Mouse (Mus musculus) subcutaneous adipose tissue, adult 2 months (tissue): Measurements from ENCODE around the gene Defa25. TPM values are rescaled to one million over a fixed set of nuclear protein-coding genes. Genes with fewer than 3 reads are reported as not detected.

Source experiments
- polyA plus RNA-seq: library from polyadenylated mRNA; depleted of rRNA; stranded (reverse); fragments of >200 nt; gene quantifications from 2 replicates; pipeline ENCODE4 v1.2.3, GENCODE M21; 2012; ENCODE audit warnings: low replicate concordance; rRNA removed

Defa25 gene
- polyA plus RNA-seq = not detected in 2 replicates

DNA sequence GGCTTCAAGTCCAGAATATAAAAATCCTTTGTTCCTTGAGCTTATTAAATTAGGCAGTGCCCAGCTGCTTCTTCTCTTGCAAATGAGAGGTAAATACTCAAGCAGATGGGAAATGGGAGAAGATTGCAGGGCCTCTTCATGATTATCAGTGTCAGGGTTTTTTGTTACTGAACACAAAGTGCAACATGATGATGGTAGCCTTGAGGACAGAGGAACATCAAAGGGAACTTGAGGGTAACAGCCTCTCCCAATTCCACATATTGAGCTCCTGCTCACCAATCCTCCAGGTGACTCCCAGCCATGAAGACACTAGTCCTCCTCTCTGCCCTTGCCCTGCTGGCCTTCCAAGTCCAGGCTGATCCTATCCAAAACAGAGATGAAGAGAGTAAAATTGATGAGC is at the start of gene Defa25:
Gene Defa25 (plus strand): TSS at position 301 of the 400 bp plus-strand sequence.

DNA sequence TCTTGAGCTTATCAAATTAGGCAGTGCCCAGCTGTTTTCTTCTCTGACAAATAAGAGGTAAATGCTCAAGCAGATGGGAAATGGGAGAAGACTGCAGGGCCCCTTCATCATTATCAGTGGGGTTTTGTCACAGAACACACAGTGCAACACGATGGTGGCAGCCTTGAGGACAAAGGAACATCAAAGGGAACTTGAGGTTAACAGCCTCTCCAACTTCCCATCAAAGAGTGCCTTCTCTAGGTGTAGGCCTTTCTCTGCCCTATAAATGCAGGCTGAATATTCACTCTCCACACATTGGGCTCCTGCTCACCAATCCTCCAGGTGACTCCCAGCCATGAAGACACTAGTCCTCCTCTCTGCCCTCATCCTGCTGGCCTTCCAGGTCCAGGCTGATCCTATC is 29.5 kb upstream of the Defa25 start, which contains the start of gene Defa23:
Gene Defa23 (plus strand): TSS at position 301 of the 400 bp plus-strand sequence.

DNA sequence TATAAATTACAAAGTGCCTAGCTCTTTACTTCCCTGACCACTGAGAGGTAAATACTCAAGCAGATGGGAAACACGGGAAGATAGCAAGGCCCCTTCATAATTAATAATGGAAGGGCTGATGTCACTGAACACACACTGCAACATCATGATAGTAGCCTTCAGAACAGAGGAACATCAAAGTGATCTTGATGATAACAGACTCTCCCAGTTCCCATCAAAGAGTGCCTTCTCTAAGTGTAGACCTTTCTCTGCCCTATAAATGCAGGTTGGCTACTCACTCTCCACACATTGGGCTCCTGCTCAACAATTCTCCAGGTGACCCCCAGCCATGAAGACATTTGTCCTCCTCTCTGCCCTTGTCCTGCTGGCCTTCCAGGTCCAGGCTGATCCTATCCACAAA is 19.5 kb upstream of the Defa25 start, which contains the start of gene Defa35:
Gene Defa35 (plus strand): TSS at position 301 of the 400 bp plus-strand sequence.

DNA sequence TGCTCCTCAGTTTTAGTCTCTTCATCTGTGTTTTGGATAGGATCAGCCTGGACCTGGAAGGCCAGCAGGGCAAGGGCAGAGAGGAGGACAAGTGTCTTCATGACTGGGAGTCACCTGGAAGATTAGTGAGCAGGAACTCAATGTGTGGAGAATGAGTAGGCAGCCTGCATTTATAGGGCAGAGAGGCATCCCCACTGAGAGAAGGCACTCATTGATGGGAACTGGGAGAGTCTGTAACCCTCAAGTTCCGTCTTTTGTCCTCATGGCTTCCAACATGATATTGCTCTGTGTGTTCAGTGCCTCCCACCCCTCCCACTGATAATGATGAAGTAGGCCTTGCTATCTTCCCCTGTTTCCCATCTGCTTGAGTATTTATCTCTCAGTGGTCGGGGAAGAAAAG is 11.7 kb downstream of the Defa25 start, which contains the start of gene Gm14851:
Gene Gm14851 (minus strand): TSS at position 101 of the 400 bp plus-strand sequence.

DNA sequence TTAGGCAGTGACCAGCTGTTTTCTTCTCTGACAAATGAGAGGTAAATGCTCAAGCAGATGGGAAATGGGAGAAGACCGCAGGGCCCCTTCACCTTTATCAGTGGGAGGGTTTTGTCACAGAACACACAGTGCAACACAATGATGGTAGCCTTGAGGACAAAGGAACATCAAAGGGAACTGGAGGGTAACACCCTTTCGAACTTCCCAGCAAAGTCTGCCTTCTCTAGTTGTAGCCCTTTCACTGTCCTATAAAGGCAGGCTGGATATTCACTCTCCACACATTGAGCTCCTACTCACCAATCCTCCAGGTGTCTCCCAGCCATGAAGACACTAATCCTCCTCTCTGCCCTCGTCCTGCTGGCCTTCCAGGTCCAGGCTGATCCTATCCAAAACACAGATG is 50.1 kb downstream of the Defa25 start, which contains the start of gene Defa30:
Gene Defa30 (plus strand): TSS at position 301 of the 400 bp plus-strand sequence.

Other genes starting within 250 kb of the Defa25 start
- gene Defb33, start 191.8 kb upstream of the Defa25 start, polyA plus RNA-seq = not detected in 2 replicates
- gene Gm15056, start 181.8 kb upstream of the Defa25 start, polyA plus RNA-seq = 0.29 TPM in 1 of 2 replicates, not detected in the other
- 0.21 TPM in 1 of 2 replicates, not detected in the other for gene Gm6040, start 162.4 kb upstream of the Defa25 start, polyA plus RNA-seq
- gene AY761185, start 139.7 kb upstream of the Defa25 start, polyA plus RNA-seq = 0.82 and 2.9 TPM in 2 replicates
- not detected in 2 replicates for gene Defa21, start 58.9 kb upstream of the Defa25 start, polyA plus RNA-seq
- not detected in 2 replicates for gene Defa23, start 29.4 kb upstream of the Defa25 start, polyA plus RNA-seq
- gene Defa35, start 19.4 kb upstream of the Defa25 start, polyA plus RNA-seq = not detected in 2 replicates
- gene Gm14851, start 11.6 kb downstream of the Defa25 start, polyA plus RNA-seq = not detected in 2 replicates
- gene Defa30, start 50.2 kb downstream of the Defa25 start, polyA plus RNA-seq = not detected in 2 replicates
- not detected in 2 replicates for gene Defa22, start 77.8 kb downstream of the Defa25 start, polyA plus RNA-seq
- gene Defa31, start 107.2 kb downstream of the Defa25 start, polyA plus RNA-seq = not detected in 2 replicates
- not detected in 2 replicates for gene Gm15293, start 117.1 kb downstream of the Defa25 start, polyA plus RNA-seq
- gene Gm15292, start 165.3 kb downstream of the Defa25 start, polyA plus RNA-seq = not detected in 2 replicates
- gene Defa27, start 231.1 kb downstream of the Defa25 start, polyA plus RNA-seq = not detected in 2 replicates
- gene Defa29, start 242.6 kb downstream of the Defa25 start, polyA plus RNA-seq = not detected in 2 replicates